Mouse (Mus musculus): Measurements from ENCODE around the gene Trip12.

- TF ChIP-seq POLR2A (IDR thresholded peaks at IDR 0.05; ENCODE audit: control insufficient read depth, extremely low read depth, insufficient read depth, low read length, poor library complexity) (no peak), CTCF (IDR thresholded peaks at IDR 0.05; ENCODE audit: borderline replicate concordance, control insufficient read depth, extremely low read depth, insufficient read depth, low read length, poor library complexity) (no peak)
These were observed 41.1 kb downstream of the Trip12 start for GRCm38 (mm10) chr1:84799166-84799565.
